Mouse (Mus musculus) heart, postnatal 0 days (tissue): Measurements from ENCODE around the gene Cela2a. TPM values are rescaled to one million over a fixed set of nuclear protein-coding genes. Genes with fewer than 3 reads are reported as not detected.

Experiments used
- ATAC-seq: fragments of 200-750 bp; cut with Nextera tagmentation; 2 replicates; pipeline ENCODE4 v1.8.0; 2017; ENCODE audit warnings: low read depth, moderate number of reproducible peaks, moderate library complexity; ENCODE audit not compliant: insufficient read depth
- DNase-seq: peaks from one replicate; pipeline ENCODE4 v3.0.0-alpha.2; 2016; ENCODE audit warnings: low spot score
- H3K27ac ChIP-seq: fragments of 300-500 bp; sonication (generic); 2 replicates; pipeline ENCODE4 v1.5.1; 2014; ENCODE audit warnings: low read depth, mild to moderate bottlenecking
- H3K27me3 ChIP-seq: fragments of 300-500 bp; sonication (generic); 2 replicates; pipeline ENCODE4 v1.6.1; 2014; ENCODE audit warnings: low read length, mixed read lengths; ENCODE audit not compliant: control insufficient read depth, insufficient read depth
- H3K36me3 ChIP-seq: fragments of 300-500 bp; sonication (generic); replicated peaks from 2 replicates; pipeline ENCODE4 v1.6.1; 2014; ENCODE audit warnings: low read length, mixed read lengths; ENCODE audit not compliant: control insufficient read depth, insufficient read depth
- H3K4me1 ChIP-seq: fragments of 300-500 bp; sonication (generic); 2 replicates; pipeline ENCODE4 v1.6.1; 2014; ENCODE audit warnings: antibody characterized with exemption; ENCODE audit not compliant: control insufficient read depth, insufficient read depth
- H3K4me2 ChIP-seq: fragments of 300-500 bp; sonication (generic); 2 replicates; pipeline ENCODE4 v1.6.1; 2014; ENCODE audit warnings: low read depth, mild to moderate bottlenecking, low read length, moderate library complexity
- H3K4me3 ChIP-seq: fragments of 300-500 bp; sonication (generic); 2 replicates; pipeline ENCODE4 v1.5.1; 2014; ENCODE audit warnings: low read depth, low read length
- H3K9ac ChIP-seq: fragments of 300-500 bp; sonication (generic); replicated peaks from 2 replicates; pipeline ENCODE4 v1.6.1; 2014; ENCODE audit warnings: low read depth, low read length, mixed read lengths
- H3K9me3 ChIP-seq: fragments of 300-500 bp; sonication (generic); replicated peaks from 2 replicates; pipeline ENCODE4 v1.6.1; 2016; ENCODE audit warnings: low read length; ENCODE audit not compliant: control insufficient read depth
- CTCF ChIP-seq: IDR thresholded peaks from 2 replicates; pipeline ENCODE4 v1.5.1; 2016; ENCODE audit warnings: antibody characterized with exemption, control low read depth, low read depth
- EP300 ChIP-seq: IDR thresholded peaks from 2 replicates; pipeline ENCODE4 v1.6.1; 2016; ENCODE audit warnings: antibody characterized with exemption, low read depth
- WGBS: fragments of 180-500 bp; shearing (Covaris S2); extraction: QIAGEN DNeasy Blood & Tissue Kit; methylation state at CpG from one replicate; pipeline ENCODE4 v1.1.7; 2014; 5-methylcytosine and 5-hydroxymethylcytosine counted together
- polyA plus RNA-seq: library from polyadenylated mRNA; unstranded; fragments of >200 nt; fragmentation: Nextera tagmentation; extraction: Ambion mirVana; gene quantifications from 2 replicates; pipeline ENCODE4 v1.2.1, GENCODE M21; 2015
- total RNA-seq: library from RNA; depleted of rRNA; stranded (reverse); fragments of >200 nt; gene quantifications from 2 replicates; pipeline ENCODE4 v1.2.3, GENCODE M21; 2014; ENCODE audit warnings: low replicate concordance

Gene Cela2a
- total and polyA plus RNA-seq, 2 experiments from 2014 or later = 0.20 TPM; not detected in 1

- Histone ChIP-seq H3K9me3 (no peaks in the 10 kb centered on the region), H3K27ac (no peak overlapping the region), H3K4me3 (no peak overlapping the region), H3K4me2 (no peak overlapping the region), H3K9ac (no peak overlapping the region), H3K27me3 (no peaks in the 10 kb centered on the region), H3K4me1 (no peaks in the 10 kb centered on the region), H3K36me3 (peaks cover 44% of the 10 kb centered on the region)
- ATAC-seq = no peak
- WGBS = 85% methylated on average over 7 of the region's 7 CpGs
- TF ChIP-seq EP300 (no peak), CTCF (no peak)
- DNase-seq = no peak
Measured at GRCm38 (mm10) chr4:141816267-141816666, 9.7 kb downstream of the Cela2a start.

- H3K36me3 ChIP-seq = peaks cover 92% of the 10 kb centered on the region
- ATAC-seq = no peak
- no peak overlapping the region for H3K27ac ChIP-seq
- no peak for DNase-seq
- no peak overlapping the region for H3K9ac ChIP-seq
- 96% methylated on average over 7 of the region's 7 CpGs for WGBS
- no peak overlapping the region for H3K4me2 ChIP-seq
- no peaks in the 10 kb centered on the region for H3K27me3 ChIP-seq
- H3K4me3 ChIP-seq = no peak overlapping the region
- H3K4me1 ChIP-seq = no peaks in the 10 kb centered on the region
- H3K9me3 ChIP-seq = no peaks in the 10 kb centered on the region
- TF ChIP-seq CTCF (no peak), EP300 (no peak)
Measured at GRCm38 (mm10) chr4:141811375-141811774, 14.6 kb downstream of the Cela2a start.

- no peak overlapping the region for H3K9ac ChIP-seq
- no peak overlapping the region for H3K27ac ChIP-seq
- 93% methylated on average over 2 of the region's 2 CpGs for WGBS
- peaks cover 96% of the 10 kb centered on the region for H3K36me3 ChIP-seq
- H3K4me2 ChIP-seq = no peak overlapping the region
- H3K9me3 ChIP-seq = no peaks in the 10 kb centered on the region
- TF ChIP-seq CTCF = no peak
- no peak overlapping the region for H3K4me3 ChIP-seq
- DNase-seq (no peak), ATAC-seq (no peak)
- H3K4me1 ChIP-seq = no peaks in the 10 kb centered on the region
- H3K27me3 ChIP-seq = no peaks in the 10 kb centered on the region
Measured at GRCm38 (mm10) chr4:141810975-141811374, 15.0 kb downstream of the Cela2a start.

GRCm38 (mm10) chr4:141809850-141810464, 16.0 kb downstream of the Cela2a start:
- peak; percentile 60; the same call in 1 of the 2 replicates for ATAC-seq
- peaks cover 98% of the 10 kb centered on the region for H3K36me3 ChIP-seq
- H3K4me1 ChIP-seq = no peaks in the 10 kb centered on the region
- peak; percentile 58 for DNase-seq
- H3K27me3 ChIP-seq = no peaks in the 10 kb centered on the region
- H3K4me3 ChIP-seq = no peak overlapping the region
- no peak overlapping the region for H3K9ac ChIP-seq
- 70% methylated on average over 8 of the region's 8 CpGs for WGBS
- TF ChIP-seq EP300 (no peak), CTCF (peak; percentile 81)
- no peaks in the 10 kb centered on the region for H3K9me3 ChIP-seq
- H3K4me2 ChIP-seq = no peak overlapping the region
- no peak overlapping the region for H3K27ac ChIP-seq

DNA sequence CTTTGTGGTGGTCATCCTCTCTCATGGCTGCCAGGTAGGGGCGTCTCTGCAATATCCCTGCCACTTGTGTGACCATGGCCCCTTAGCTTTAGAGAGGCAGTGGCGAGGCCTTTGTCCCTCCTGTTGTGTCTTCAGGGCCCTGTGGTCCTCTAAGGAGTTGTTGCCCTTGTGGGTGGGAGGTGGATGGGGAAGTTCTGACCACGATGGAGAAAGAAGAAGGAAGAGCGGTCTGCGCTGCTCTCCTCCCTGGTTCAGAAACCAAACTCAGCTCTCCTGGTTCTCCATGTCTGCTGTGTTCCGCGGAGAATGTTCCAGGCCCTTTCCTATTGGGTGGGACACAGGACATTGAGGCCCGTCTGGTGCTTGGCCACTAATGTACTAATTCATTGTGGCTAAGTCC, 20.1 kb downstream of the Cela2a start:
- Histone ChIP-seq H3K9ac (no peak overlapping the region), H3K27me3 (no peaks in the 10 kb centered on the region), H3K9me3 (no peaks in the 10 kb centered on the region), H3K4me3 (no peak overlapping the region), H3K4me2 (no peak overlapping the region), H3K36me3 (peaks cover 79% of the 10 kb centered on the region), H3K27ac (no peak overlapping the region), H3K4me1 (no peaks in the 10 kb centered on the region)
- DNase-seq (no peak), ATAC-seq (no peak)
- WGBS = 91% methylated on average over 8 of the region's 8 CpGs
- TF ChIP-seq CTCF (no peak), EP300 (no peak)

GRCm38 (mm10) chr4:141804105-141804504, 21.9 kb downstream of the Cela2a start:
- H3K9me3 ChIP-seq = no peaks in the 10 kb centered on the region
- H3K4me1 ChIP-seq = no peaks in the 10 kb centered on the region
- DNase-seq (no peak), ATAC-seq (no peak)
- H3K4me2 ChIP-seq = no peak overlapping the region
- WGBS = 78% methylated on average over 4 of the region's 4 CpGs
- no peaks in the 10 kb centered on the region for H3K27me3 ChIP-seq
- H3K4me3 ChIP-seq = no peak overlapping the region
- H3K9ac ChIP-seq = no peak overlapping the region
- peaks cover 62% of the 10 kb centered on the region for H3K36me3 ChIP-seq
- no peak for TF ChIP-seq CTCF
- no peak for TF ChIP-seq EP300
- no peak overlapping the region for H3K27ac ChIP-seq
